Mouse (Mus musculus) MEL (cell line): ENCODE measurements at regions not wholly inside any gene's neighbourhood (a gene's known extent, or its start where the extent isn't known, plus 50 kb on each side); places are given as distances from the start of the nearest gene placed in this dataset.

Experiments
- DNase-seq: peaks from one replicate; pipeline ENCODE4 v3.0.0; 2011; ENCODE audit warnings: low read depth, low spot score
- H3K27ac ChIP-seq: 2 replicates; pipeline ENCODE4 v1.5.1; 2012; ENCODE audit warnings: low read depth, mild to moderate bottlenecking, control low read depth, low read length, moderate library complexity; ENCODE audit not compliant: control insufficient read depth
- H3K27me3 ChIP-seq, 2 experiments: fragments of 150-350 bp in 1 of 2; sonication (generic) in 1 of 2; 2 replicates each; pipeline ENCODE4 v1.6.1; 2012; ENCODE audit warnings: low read length in 2 of 2, mild to moderate bottlenecking in 2 of 2, improper control_type of control experiment in 1 of 2, moderate library complexity in 1 of 2; ENCODE audit not compliant: insufficient read depth in 2 of 2, control insufficient read depth in 1 of 2
- H3K36me3 ChIP-seq, 2 experiments: 2 replicates each; pipeline ENCODE4 v1.6.1; 2012 to 2014; ENCODE audit warnings: low read length in 2 of 2, improper control_type of control experiment in 1 of 2, inconsistent platforms in 1 of 2, mild to moderate bottlenecking in 1 of 2; ENCODE audit not compliant: insufficient read depth in 2 of 2, control insufficient read depth in 1 of 2
- H3K4me1 ChIP-seq, 2 experiments: fragments of 150-350 bp in 1 of 2; sonication (generic) in 1 of 2; 2 replicates each; pipeline ENCODE4 v1.6.1; 2012; ENCODE audit warnings: low read length in 2 of 2, improper control_type of control experiment in 1 of 2, mild to moderate bottlenecking in 1 of 2; ENCODE audit not compliant: insufficient read depth in 2 of 2, control insufficient read depth in 1 of 2
- H3K4me3 ChIP-seq, 2 experiments: fragments of 150-350 bp in 1 of 2; sonication (generic) in 1 of 2; 2 replicates each; pipeline ENCODE4 v1.5.1; 2012; ENCODE audit warnings: low read depth in 2 of 2, low read length in 2 of 2, mild to moderate bottlenecking in 2 of 2, moderate library complexity in 2 of 2, control low read depth in 1 of 2, improper control_type of control experiment in 1 of 2; ENCODE audit not compliant: control insufficient read depth in 1 of 2, insufficient read depth in 1 of 2
- H3K79me2 ChIP-seq: 2 replicates; pipeline ENCODE4 v1.6.1; 2012; ENCODE audit warnings: mild to moderate bottlenecking, low read length, moderate library complexity; ENCODE audit not compliant: control insufficient read depth, poor library complexity, insufficient read depth
- H3K9ac ChIP-seq: 2 replicates; pipeline ENCODE4 v1.6.1; 2012; ENCODE audit warnings: low read depth, mild to moderate bottlenecking, control low read depth, low read length, moderate library complexity; ENCODE audit not compliant: control insufficient read depth, poor library complexity, severe bottlenecking
- H3K9me3 ChIP-seq: fragments of 150-350 bp; sonication (generic); replicated peaks from 2 replicates; pipeline ENCODE4 v1.6.1; 2012; ENCODE audit warnings: mild to moderate bottlenecking, low read length, improper control_type of control experiment, moderate library complexity; ENCODE audit not compliant: insufficient read depth
- BHLHE40 ChIP-seq: IDR thresholded peaks from 2 replicates; pipeline ENCODE4 v1.6.1; 2012; ENCODE audit warnings: low read depth, mild to moderate bottlenecking, inconsistent platforms, low read length, improper control_type of control experiment, borderline replicate concordance
- CHD2 ChIP-seq: IDR thresholded peaks from 2 replicates; pipeline ENCODE4 v1.6.1; 2011; ENCODE audit warnings: low read length, improper control_type of control experiment
- CTCF ChIP-seq, 3 experiments: IDR thresholded peaks in 2 of 3; conservative IDR thresholded peaks in 1 of 3; 2 replicates each; pipeline ENCODE4 v1.5.1; 2011 to 2012; ENCODE audit warnings: low read length in 3 of 3, low read depth in 2 of 3, mild to moderate bottlenecking in 2 of 3, improper control_type of control experiment in 1 of 3, inconsistent platforms in 1 of 3, mixed read lengths in 1 of 3, moderate library complexity in 1 of 3; ENCODE audit not compliant: control insufficient read depth in 1 of 3, insufficient read depth in 1 of 3, poor library complexity in 1 of 3, severe bottlenecking in 1 of 3
- E2F4 ChIP-seq: IDR thresholded peaks from 2 replicates; pipeline ENCODE4 v1.6.1; 2011; ENCODE audit warnings: low read depth, low read length, improper control_type of control experiment, borderline replicate concordance
- ELF1 ChIP-seq: IDR thresholded peaks from 2 replicates; pipeline ENCODE4 v1.6.1; 2014; ENCODE audit warnings: low read depth, mild to moderate bottlenecking, inconsistent platforms, low read length, improper control_type of control experiment, moderate library complexity
- GABPA ChIP-seq: IDR thresholded peaks from 2 replicates; pipeline ENCODE4 v1.6.1; 2012; ENCODE audit warnings: low read depth, mild to moderate bottlenecking, inconsistent platforms, low read length, improper control_type of control experiment, moderate library complexity
- HCFC1 ChIP-seq: IDR thresholded peaks from 2 replicates; pipeline ENCODE4 v1.6.1; 2012; ENCODE audit warnings: low read depth, mild to moderate bottlenecking, inconsistent platforms, low read length, improper control_type of control experiment, moderate library complexity
- MAFK ChIP-seq: IDR thresholded peaks from 2 replicates; pipeline ENCODE4 v1.6.1; 2011; ENCODE audit warnings: low read depth, mild to moderate bottlenecking, low read length, improper control_type of control experiment, borderline replicate concordance
- MAZ ChIP-seq: IDR thresholded peaks from 2 replicates; pipeline ENCODE4 v1.6.1; 2012; ENCODE audit warnings: low read depth, mild to moderate bottlenecking, inconsistent platforms, low read length, improper control_type of control experiment
- MYB ChIP-seq: IDR thresholded peaks from 2 replicates; pipeline ENCODE4 v1.6.1; 2011; ENCODE audit warnings: mild to moderate bottlenecking, low read depth, low read length, improper control_type of control experiment
- NELFE ChIP-seq: IDR thresholded peaks from 2 replicates; pipeline ENCODE4 v1.6.1; 2011; ENCODE audit warnings: low read depth, low read length, improper control_type of control experiment
- NRF1 ChIP-seq: IDR thresholded peaks from 2 replicates; pipeline ENCODE4 v1.6.1; 2014; ENCODE audit warnings: low read depth, mild to moderate bottlenecking, inconsistent platforms, low read length, improper control_type of control experiment, moderate library complexity; ENCODE audit not compliant: poor library complexity, insufficient read depth, severe bottlenecking
- SMC3 ChIP-seq: IDR thresholded peaks from 2 replicates; pipeline ENCODE4 v1.6.1; 2011; ENCODE audit warnings: low read depth, low read length, improper control_type of control experiment
- TAL1 ChIP-seq: IDR thresholded peaks from 2 replicates; pipeline ENCODE4 v1.6.1; 2012; ENCODE audit warnings: mild to moderate bottlenecking, inconsistent platforms, low read length, moderate library complexity, mixed read lengths
- UBTF ChIP-seq: IDR thresholded peaks from 2 replicates; pipeline ENCODE4 v1.6.1; 2012; ENCODE audit warnings: low read depth, mild to moderate bottlenecking, inconsistent platforms, low read length, improper control_type of control experiment, moderate library complexity, borderline replicate concordance; ENCODE audit not compliant: insufficient read depth
- ZC3H11A ChIP-seq: IDR thresholded peaks from 2 replicates; pipeline ENCODE4 v1.6.1; 2012; ENCODE audit warnings: low read depth, mild to moderate bottlenecking, inconsistent platforms, low read length, improper control_type of control experiment
- ZMIZ1 ChIP-seq: IDR thresholded peaks from 2 replicates; pipeline ENCODE4 v1.6.1; 2012; ENCODE audit warnings: low read depth, mild to moderate bottlenecking, inconsistent platforms, low read length, improper control_type of control experiment, moderate library complexity

GRCm38 (mm10) chr13:44097141-44097540, 312.6 kb downstream of the Cd83 start:
- Histone ChIP-seq H3K9ac (no peak overlapping the region), H3K79me2 (no peaks in the 10 kb centered on the region), H3K27me3 (peaks cover 0 to 3% of the 10 kb centered on the region in 2 experiments; a peak in 2 of 4 replicates), H3K27ac (no peak overlapping the region), H3K4me3 (no peak overlapping the region), H3K9me3 (no peaks in the 10 kb centered on the region), H3K36me3 (no peaks in the 10 kb centered on the region), H3K4me1 (no peaks in the 10 kb centered on the region)
- TF ChIP-seq CHD2 (no peak), SMC3 (no peak), GABPA (no peak), NELFE (no peak), ZMIZ1 (no peak), E2F4 (no peak), UBTF (no peak), CTCF (IDR thresholded peaks at IDR 0.05 in 2 of 3, conservative IDR thresholded peaks at IDR 0.05 in 1 of 3; ENCODE audit: control insufficient read depth in 1 of 3, insufficient read depth in 1 of 3, low read depth in 2 of 3, low read length in 3 of 3, poor library complexity in 1 of 3, severe bottlenecking in 1 of 3) (no peak), ZC3H11A (no peak), MAFK (no peak), MAZ (no peak), BHLHE40 (no peak), MYB (no peak), HCFC1 (no peak), TAL1 (no peak)
- no peak for DNase-seq

DNA sequence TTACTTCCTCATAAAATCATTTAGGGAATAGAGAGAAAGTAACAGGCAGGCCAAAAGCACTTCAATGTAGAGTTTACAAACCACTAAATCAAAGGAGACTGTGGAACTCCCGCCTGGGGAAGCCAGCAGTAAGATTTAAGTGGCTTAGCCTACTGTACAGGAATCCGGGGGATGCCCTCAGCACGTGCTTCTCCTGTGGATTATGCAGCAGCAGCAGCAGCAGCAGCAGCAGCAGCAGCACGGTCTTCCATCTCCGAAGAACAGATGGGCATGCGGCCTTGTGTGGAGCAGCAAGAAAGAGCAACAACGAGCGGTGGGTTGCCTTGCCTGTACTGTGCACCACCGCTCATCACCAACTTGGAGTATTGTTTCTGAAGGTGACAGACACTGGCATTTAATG, 314.9 kb downstream of the Cd83 start:
- Histone ChIP-seq H3K27me3 (peaks cover 0 to 3% of the 10 kb centered on the region in 2 experiments; a peak in 2 of 4 replicates), H3K4me3 (no peak overlapping the region), H3K9ac (no peak overlapping the region), H3K36me3 (no peaks in the 10 kb centered on the region), H3K9me3 (no peaks in the 10 kb centered on the region)
- TF ChIP-seq NRF1: no peak
- no peak for TF ChIP-seq UBTF
- no peak for TF ChIP-seq MAFK
- no peak for TF ChIP-seq HCFC1
- no peak for TF ChIP-seq ELF1
- TF ChIP-seq CHD2: no peak
- TF ChIP-seq, all 39 proteins: peak for 0
- DNase-seq: no peak
- Histone ChIP-seq H3K27ac (no peak overlapping the region), H3K79me2 (no peaks in the 10 kb centered on the region), H3K4me1 (no peaks in the 10 kb centered on the region)
